Mouse (Mus musculus) left cerebral cortex, postnatal 25 days (tissue): ENCODE measurements around the gene Itpr2. TPM values are rescaled to one million over a fixed set of nuclear protein-coding genes. Genes with fewer than 3 reads are reported as not detected.
A peak's percentile ranks its signal among the peaks of the same experiment; 100 is the strongest.

Experiments
- DNase-seq, 2 experiments: peaks; one replicate each; pipeline ENCODE4 v3.0.0; 2022; ENCODE audit warnings: low spot score in 2 of 2, mixed read lengths in 1 of 2
- intact Hi-C: fragments of 180-260 bp; cut with DNase I; formaldehyde crosslinking; loops from one replicate; pipeline ENCODE4 v1.15.1; 2025
- total RNA-seq, 2 experiments: library from RNA; stranded (reverse); gene quantifications; 2 replicates each; pipeline ENCODE4 v1.2.3; 2021

The Itpr2 gene
- total RNA-seq, 2 experiments from 2014 or later: 12.0 to 16.1 TPM

DNA sequence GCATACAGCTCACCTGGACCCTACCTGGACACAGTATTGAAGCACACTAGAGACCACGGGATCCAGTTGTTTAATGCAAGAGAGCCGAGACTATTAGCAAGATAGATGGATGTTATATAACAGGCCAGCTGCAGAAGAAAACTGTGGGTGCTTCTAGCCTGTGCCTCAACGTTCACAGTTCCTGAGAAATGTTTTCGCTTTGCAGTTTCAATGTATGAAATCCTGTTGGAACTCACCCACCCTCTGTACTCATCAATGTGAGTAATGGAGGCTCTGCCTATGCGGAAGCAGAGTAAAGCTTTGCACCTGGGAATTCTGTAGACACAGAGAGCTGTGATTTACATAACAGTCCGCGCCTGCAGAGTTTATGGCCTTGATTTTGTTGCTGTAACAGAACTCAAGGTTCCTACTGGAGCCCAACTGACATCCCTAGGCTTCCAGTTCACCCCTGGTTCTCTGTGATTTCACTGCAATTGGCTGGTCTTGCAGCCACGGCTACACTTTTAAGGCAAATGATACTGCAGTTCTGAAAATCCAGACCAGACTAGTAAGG, 344.0 kb downstream of the Itpr2 start:
- intact Hi-C loops: no loop called here
- DNase-seq: peak; percentile 44 to 70

DNA sequence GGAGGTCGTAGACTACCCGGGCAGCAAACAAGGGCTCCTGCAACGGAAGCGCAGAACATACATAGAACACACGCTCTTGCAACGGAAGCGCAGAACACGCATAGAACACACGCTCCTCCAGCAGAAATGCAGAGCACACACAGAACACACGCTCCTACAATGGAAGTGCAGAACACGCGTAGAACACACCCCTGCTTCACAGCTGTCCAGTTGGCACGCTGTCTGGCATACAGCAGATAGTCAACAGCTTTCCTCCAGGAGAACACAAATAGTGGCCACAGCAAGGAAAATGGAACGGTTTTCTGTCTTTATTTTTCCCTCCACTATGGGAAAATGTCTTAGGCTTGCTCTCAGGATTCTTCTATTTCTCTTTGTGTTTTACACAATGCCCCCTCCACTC, 344.9 kb downstream of the Itpr2 start:
- intact Hi-C loops: no loop called here
- DNase-seq: peak in 1 of 2 experiments; percentile 20

DNA sequence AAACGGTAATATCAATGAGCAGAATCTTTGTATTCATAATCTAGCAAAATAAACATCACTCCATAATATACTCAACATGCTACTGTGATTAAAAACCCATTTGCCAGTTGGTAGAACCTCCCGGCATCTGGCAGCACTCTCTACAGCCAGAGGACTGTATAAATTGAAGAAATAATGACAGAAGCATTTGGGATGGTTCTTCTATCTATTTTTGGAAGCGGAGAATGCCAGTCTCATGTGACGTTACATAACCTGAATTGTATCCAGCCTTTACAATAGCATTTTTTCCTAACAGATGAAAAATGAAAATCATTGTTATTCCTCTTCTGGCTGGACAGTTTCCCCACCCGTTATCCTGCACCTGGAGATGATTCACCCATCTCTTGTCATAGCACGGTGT, 345.5 kb downstream of the Itpr2 start:
- intact Hi-C loops: no loop called here
- no peak for DNase-seq

DNA sequence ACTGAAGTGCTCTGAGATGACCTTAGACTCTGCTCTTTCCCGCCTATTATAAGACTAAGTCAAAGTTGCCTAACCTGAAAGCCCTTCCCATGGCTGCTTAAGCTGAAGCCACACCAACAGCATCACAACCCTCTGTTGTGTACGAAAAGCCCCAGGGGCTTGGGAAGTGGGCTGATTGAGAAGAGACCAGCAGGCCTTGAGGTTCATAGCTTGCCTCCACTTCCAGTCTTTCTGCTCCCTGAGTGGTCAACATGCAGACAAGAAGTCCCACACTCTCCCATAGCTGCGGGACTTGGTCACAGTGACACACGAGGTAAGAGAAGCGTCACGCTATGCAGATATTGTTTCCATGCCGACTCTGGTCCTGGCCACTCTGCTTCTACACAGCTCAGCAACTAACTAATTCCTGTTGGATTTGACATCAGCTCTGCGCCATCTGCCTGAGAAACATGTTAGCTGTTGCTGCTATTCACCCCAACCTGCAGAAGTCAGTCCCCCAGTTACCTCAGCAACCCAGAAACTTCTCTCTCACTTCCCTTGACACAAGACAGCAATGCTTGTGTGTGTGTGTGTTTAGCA, 346.8 kb downstream of the Itpr2 start:
- intact Hi-C loops: no loop called here
- DNase-seq: no peak

DNA sequence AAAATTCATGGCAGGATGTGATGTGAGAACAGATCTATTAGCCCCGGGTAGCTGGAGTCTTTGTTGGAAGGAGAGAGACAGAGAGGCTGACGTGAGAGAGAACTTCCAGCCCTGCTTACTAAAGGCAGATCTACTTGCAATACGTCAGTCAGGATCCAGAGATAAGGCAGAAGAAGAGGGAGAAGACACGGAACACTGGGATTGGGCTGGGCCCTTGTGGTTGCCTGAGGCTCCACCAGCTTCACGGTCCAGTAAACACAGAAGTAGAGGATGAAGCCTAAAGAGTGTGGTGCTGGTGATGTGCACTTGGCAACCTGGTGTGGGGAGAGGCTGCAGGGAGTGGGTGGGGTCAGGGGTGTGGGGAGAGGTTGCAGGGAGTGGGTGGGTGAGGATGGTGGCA, 349.2 kb downstream of the Itpr2 start:
- intact Hi-C loops: no loop called here
- DNase-seq: no peak

DNA sequence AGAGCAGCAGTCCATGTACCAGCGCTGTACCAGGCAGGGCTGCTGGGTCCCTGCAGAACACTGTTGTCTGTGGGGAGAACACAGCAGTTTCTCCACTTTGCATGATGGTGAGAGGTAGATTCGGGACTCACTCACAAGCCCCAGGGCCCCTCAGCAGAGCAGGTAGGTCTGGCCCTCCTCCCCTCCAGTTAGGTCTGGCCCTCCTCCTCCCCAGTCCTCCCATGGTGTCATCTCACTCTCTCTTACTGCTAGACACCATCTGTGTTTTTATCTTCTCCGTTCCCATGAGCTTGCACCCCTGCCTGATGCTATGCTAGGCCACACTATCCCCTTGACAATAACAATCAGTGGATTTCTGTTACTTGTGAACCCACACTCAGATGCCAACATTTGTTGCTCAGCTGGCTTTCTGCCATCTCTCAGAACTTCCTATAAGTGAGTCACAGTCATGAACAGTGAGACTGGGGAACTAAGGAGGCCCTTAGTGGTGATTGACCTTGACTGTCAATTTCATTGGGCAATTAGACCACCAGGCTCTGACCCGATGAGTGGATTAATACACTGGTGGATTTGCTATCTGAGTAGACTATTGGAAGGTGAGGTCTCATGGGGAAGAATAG, 360.9 kb downstream of the Itpr2 start:
- intact Hi-C loops: no loop called here

DNA sequence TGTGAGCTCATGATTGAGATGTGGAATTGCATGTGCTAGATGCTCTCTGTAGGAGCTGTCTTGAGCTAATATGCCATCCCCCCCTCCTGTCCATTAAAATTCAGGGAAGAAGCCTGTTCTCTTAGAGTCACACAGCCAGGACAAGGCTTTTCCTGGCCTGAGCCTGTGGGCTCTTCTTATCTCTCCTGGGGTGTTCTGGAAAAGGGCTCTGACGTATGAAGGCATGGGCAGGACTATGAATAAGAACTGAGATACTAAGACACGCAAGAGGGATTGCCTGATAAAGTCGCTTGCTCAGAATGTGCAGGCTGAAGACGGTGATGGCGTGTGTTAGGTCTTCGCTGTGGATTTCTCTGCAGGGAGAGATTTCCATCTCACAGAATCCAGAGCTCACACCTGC, 361.9 kb downstream of the Itpr2 start:
- DNase-seq: no peak
- intact Hi-C loops: no loop called here

More for the DNA sequence above, 360.9 kb downstream of the Itpr2 start:
- no peak for DNase-seq

DNA sequence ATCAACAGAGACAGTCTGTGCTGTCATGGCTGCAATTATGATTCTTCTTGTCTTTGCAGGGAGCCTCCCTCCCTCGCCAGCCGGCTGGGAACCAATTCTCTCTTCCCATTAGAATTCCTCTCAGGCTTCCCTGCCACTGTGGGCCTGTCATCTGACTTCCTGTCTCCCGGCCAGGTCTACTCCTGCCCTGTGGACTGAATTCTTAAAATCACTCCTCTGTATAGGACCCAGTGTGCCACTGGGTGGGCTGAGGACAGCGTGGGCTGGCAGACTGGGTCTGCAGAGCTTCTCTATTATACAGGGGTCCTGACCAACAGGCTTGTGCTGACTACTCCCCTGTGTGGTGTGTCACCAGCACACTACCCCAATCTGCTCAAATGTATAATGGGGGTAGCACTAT, 365.4 kb downstream of the Itpr2 start:
- peak; percentile 27 to 56 for DNase-seq
- intact Hi-C loops: no loop called here

DNA sequence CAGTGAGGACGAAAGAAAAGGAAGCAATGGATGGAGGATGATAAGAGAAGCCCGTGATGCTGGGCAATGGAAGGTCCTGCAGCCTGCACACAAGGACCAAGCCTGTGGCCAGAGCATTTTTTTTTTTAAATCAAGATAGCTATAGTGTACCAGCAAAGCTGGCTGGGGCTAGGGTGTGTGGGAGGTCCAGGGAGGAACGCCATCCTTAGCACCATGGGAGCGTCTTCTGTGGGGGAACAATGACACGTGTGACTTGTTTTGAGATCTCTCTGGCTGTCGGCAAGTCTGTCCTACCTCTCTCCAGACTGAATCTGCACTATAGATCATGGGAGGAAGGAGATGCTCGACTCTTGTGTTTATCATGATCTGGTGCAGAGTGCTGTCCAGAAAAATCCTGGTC, 365.8 kb downstream of the Itpr2 start:
- intact Hi-C loops: no loop called here
- DNase-seq: no peak

DNA sequence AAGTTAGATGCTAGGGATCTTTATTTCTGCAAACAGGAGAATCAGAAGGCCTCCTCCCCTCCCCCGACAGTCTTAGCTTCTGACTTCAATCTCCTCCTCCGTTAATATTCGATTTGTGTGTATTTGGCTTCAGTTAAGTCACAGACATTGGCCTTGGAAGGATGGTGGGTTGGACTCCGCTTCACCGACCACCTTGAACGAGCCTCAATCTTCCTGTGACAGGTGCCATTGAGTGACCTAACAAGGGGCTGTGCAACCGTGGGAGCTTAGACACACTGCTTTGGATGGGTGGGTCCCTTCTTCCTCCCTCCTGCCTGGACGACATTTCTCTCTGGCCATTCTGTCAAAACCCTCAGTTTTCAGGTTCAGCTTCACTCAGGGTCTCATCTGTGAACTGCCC, 366.7 kb downstream of the Itpr2 start:
- intact Hi-C loops: no loop called here
- no peak for DNase-seq

DNA sequence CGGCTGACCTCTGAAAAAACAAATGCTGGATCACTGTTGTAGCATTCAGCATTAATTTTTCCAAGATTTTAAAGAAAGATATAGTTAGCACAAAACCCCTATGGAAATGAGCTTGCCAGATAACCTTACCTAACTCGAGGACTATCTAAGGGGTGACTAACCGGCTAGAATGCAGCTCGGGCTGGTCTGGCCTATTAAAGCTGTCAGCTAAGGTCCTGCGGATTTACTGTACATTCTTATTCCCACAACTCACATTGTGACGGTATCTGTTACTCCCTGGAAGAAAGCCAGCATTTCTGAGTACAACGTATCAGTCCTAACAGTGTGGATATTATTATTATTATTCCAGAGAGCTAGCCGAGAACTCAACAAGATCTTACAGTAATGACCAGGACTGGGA, 368.1 kb downstream of the Itpr2 start:
- intact Hi-C loops: no loop called here
- no peak for DNase-seq

DNA sequence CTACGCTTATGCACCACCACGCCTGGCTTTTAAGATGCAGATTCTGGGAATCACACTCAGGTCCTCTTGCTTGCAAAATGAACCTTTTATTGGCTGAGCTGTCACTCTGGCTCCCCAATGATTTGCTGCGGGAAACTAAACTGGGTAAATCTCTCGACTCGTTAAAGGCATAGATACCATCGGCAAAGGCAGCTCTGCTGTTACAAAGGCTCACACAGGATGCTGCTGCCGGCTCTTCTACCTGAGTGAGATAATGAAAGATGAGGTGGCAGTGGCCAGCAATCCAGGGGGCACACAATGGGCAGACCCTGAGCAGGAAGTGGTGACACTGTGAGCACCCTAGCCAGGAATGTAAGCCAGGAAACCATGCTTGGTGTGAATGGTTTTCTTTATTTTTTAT, 373.0 kb downstream of the Itpr2 start:
- no peak for DNase-seq
- intact Hi-C loops: no loop called here

DNA sequence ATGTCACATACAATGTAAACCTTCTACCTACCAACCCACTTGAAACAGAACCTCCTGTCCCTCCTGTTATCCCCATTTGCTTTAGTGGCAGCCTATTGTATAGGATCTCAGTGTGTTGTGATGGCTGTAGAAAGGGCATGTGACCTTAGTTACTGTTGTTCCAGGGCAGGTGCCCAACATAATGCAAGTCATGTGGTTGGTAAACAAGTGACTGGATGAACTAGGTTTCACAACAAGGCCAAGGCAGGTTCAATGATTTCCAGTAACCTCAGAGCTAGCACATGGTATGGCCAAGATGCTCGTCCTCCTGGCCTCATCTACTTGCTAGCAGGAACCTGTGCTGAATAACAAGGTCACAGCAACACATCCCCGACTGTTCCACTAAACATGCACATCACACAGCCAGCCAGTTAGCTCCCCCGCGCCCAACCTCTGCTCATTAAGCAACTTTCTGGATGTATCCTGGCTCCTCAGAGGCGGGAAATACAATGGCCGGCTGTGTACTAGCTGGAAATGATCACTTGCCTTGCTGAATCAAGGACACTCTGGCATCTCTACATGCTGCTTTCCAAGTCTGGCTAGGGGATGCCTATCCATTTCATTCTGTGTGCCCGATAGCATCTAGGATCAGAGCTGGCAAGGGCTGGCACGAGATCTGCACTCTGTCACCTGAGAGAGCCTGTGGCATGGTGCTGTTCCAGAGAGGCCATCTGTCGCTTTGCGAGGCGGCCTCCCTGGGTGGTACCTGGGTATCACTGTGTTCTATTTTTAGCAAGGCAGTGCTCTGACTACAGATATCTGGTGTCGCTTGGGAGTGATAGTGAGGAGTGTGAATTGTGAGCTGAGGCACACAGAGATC, 375.0 kb downstream of the Itpr2 start:
- DNase-seq: peak in 1 of 2 experiments; percentile 10
- intact Hi-C loops: no loop called here

DNA sequence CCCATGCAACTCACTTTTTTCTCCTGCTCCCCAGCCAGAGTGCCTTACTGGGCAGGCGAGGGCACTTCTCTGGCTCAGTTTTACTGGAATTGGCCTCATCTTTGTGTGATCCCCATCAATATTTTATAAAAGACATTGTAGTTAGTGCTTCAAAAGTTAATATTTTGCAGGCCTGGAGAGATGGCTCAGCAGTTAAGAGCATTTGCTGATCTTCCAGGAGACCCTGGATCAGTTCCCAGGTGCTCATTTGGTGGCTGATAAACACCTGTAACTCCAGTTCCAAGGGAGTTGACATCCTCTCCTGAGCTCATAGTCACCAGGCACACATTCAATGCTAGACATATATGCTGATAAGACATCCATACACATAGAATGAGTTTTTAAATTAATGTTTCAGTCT, 376.4 kb downstream of the Itpr2 start:
- intact Hi-C loops: no loop called here

DNA sequence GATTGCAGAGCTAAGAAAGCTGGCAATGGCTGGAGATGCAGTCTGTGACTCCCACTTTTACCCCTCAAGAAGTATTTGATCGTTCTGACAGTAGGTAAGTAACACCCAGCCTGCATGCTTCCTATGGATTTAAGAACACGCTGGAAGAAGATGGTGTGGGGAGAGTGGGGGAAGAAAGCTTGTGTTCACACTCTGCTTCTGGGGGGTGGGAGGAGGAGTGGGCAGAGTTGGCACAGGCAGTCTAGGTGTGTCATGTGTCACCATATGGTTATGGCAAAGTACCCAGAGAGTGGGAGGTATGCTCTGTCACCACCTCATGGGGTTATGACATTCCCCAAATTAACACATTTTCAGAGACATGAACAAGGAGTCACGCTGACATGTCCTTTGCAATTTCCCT, 377.5 kb downstream of the Itpr2 start:
- peak in 1 of 2 experiments; percentile 74 for DNase-seq
- intact Hi-C loops: no loop called here

More for the DNA sequence above, 376.4 kb downstream of the Itpr2 start:
- no peak for DNase-seq

DNA sequence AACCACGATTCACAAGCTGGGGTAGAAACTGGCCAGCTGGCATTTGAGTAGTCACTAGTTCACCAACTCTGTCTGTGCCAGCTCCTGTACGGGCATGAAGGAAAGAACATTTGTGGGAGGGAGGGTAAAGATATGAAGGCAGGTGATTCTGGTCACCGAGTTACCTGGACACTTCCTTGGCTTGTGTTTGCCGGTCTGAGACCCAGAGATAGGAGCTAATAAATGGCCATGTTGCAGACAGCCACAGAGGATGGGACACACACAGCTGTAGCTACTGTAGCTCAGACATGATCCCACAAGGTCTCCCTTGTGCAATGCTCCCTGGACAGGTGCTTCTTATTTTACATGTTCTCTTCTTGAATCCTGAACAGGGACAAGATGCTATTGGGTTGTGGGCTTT, 378.4 kb downstream of the Itpr2 start:
- no peak for DNase-seq
- intact Hi-C loops: no loop called here

DNA sequence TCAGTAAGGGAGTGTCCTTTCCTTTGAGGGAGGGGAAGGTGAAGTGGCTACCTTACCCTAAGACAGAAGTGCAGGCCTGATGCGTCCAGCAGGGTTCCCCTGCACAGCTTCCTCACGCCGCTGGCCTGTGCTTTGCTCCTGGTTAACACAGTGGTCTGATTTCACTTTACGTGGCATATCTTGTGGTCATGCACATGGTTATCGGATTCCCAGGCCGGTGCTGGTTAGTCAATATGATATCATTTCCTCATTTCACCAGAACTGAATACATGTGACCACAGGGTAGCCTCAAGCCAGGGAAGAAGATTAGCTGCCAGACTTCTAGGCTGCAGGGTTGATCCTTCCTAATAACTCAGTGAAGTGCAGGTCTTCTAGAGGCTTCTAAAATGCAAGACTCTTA, 381.9 kb downstream of the Itpr2 start:
- no peak for DNase-seq
- intact Hi-C loops: no loop called here

DNA sequence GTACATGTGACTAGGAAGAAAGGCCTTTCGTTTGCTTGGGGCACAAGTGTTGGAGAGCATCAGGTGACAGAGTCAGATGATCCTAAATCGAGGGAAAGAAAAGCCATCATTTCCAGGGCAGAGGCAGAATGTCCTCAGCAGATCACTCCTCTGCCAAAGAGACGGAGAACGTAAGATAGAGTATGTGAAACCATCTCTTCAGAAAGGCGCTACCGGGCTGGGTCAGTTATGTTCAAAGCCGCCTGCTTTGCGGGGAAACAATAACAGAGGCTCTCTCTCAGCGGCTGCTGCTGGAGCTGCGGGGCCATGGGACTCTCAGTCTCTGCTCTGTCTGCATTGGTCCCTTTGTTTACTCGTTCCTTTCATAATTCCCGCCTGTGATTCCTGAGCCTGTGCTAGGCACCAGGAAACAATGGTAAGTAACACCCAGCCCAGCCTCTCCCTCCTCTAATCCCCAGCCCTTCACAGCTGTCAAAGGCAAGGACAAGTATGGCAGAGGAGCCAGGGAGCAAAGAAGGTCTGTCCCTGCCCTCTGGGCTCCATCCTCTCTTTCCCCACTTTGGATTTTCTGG, 387.2 kb downstream of the Itpr2 start:
- no peak for DNase-seq
- intact Hi-C loops: no loop called here

DNA sequence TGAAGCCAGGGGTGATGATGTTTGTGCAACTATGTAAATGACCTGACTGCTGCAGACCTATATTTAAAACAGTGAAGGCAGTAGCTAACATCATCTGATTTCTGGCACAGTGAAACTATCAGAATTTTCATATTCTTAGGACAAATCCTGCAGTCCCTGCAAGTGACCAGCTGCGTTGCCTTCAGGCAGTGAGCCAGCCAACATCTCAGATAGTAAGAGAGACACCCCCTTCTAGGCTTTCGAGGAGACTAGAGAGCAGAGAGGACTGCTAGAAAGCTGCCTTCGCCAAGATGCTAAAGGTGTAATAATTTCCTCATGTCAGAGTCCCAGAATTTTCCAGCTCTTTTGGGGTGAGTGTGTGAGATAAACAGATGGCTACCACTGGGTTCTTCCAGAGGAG, 388.0 kb downstream of the Itpr2 start:
- no peak for DNase-seq
- intact Hi-C loops: no loop called here

DNA sequence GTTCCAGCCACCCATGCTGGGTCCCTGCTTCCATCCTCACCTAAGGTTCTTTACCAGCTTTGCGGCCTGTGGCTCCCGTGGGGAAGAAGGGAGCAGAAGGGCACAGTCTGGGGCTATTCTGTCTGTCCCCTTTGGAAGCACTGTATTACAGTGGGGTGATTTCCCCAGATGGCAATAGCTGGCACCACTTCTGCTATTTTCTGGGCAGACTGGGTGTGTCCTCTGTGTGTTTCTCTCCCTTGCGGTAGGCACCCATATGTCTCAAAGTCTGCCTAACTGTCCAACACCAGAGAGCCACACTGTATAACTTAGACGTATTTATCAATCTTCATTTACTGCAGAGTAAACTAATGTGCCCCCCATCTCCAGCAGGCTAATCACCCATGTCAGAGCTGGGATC, 388.9 kb downstream of the Itpr2 start:
- intact Hi-C loops: no loop called here
- no peak for DNase-seq
